Mouse (Mus musculus) liver, embryonic 13.5 days (tissue): ENCODE results near the gene Fosl2. TPM values are rescaled to one million over a fixed set of nuclear protein-coding genes. Genes with fewer than 3 reads are reported as not detected.

ENCODE experiments used
- ATAC-seq: fragments of 200-750 bp; cut with Nextera tagmentation; 2 replicates; pipeline ENCODE4 v1.8.0; 2017; ENCODE audit warnings: low read depth, mild to moderate bottlenecking, moderate number of reproducible peaks, moderate library complexity
- DNase-seq: peaks from one replicate; pipeline ENCODE4 v3.0.0; 2022
- H3K27ac ChIP-seq: fragments of 300-500 bp; sonication (generic); 2 replicates; pipeline ENCODE4 v1.5.1; 2015; ENCODE audit warnings: moderate library complexity, mild to moderate bottlenecking, inconsistent platforms
- H3K27me3 ChIP-seq: fragments of 300-500 bp; sonication (generic); 2 replicates; pipeline ENCODE4 v1.6.1; 2015; ENCODE audit warnings: mild to moderate bottlenecking, inconsistent platforms
- H3K36me3 ChIP-seq: fragments of 300-500 bp; sonication (generic); 2 replicates; pipeline ENCODE4 v1.6.1; 2015; ENCODE audit warnings: mild to moderate bottlenecking, inconsistent platforms
- H3K4me1 ChIP-seq: fragments of 300-500 bp; sonication (generic); replicated peaks from 2 replicates; pipeline ENCODE4 v1.6.1; 2015; ENCODE audit warnings: inconsistent platforms
- H3K4me2 ChIP-seq: fragments of 300-500 bp; sonication (generic); 2 replicates; pipeline ENCODE4 v1.6.1; 2015; ENCODE audit warnings: inconsistent platforms, mild to moderate bottlenecking, moderate library complexity
- H3K4me3 ChIP-seq: fragments of 300-500 bp; sonication (generic); replicated peaks from 2 replicates; pipeline ENCODE4 v1.5.1; 2015; ENCODE audit warnings: mild to moderate bottlenecking, inconsistent platforms
- H3K9ac ChIP-seq: fragments of 300-500 bp; sonication (generic); 2 replicates; pipeline ENCODE4 v1.6.1; 2015; ENCODE audit warnings: mild to moderate bottlenecking, inconsistent platforms
- H3K9me3 ChIP-seq: fragments of 300-500 bp; sonication (generic); replicated peaks from 2 replicates; pipeline ENCODE4 v1.6.1; 2016; ENCODE audit warnings: inconsistent platforms
- WGBS: fragments of 180-500 bp; shearing (Covaris S2); methylation state at CpG from one replicate; pipeline ENCODE4 v1.1.7; 2015; ENCODE audit not compliant: insufficient replicate concordance; 5-methylcytosine and 5-hydroxymethylcytosine counted together
- polyA plus RNA-seq: library from polyadenylated mRNA; unstranded; fragments of >200 nt; fragmentation: Nextera tagmentation; extraction: Ambion mirVana; gene quantifications from 2 replicates; pipeline ENCODE4 v1.2.1, GENCODE M21; 2015

Gene Fosl2
- polyA plus RNA-seq, 1 experiment from 2014 or later: 0.35 TPM

DNA sequence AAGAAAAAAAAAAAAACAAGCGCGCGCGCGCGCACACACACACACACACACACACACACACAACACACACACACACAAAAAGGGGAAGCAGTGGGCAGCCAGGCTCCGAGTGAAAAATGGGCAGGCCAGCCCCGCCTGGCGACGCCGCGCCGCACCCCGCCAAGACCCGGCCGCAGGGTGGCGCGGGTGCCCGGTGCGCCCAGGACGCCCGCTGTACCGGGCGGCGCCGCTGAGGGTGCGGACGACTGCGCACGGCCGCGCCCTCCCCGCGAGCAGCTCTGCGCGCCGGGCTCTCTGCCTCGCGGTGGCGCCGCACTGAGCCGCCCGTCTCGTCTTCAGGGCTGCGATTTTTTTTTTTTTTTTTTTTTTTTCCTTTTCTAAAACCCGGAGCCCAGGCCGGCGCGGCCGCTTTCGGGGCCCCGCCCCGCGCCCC, 682 bp upstream of the Fosl2 start:
- peak overlapping the region; percentile 27; the same call in 1 of the 2 replicates for H3K9ac ChIP-seq
- no peaks in the 10 kb centered on the region for H3K36me3 ChIP-seq
- H3K27me3 ChIP-seq: peaks cover 91% of the 10 kb centered on the region
- 0% methylated on average over 38 of the region's 54 CpGs for WGBS
- H3K4me3 ChIP-seq: peak overlapping the region; percentile 62
- ATAC-seq: peak; percentile 30
- H3K27ac ChIP-seq: peak overlapping the region; percentile 64
- no peak for DNase-seq
- peak overlapping the region; percentile 71 for H3K4me2 ChIP-seq
- H3K4me1 ChIP-seq: peaks cover 26% of the 10 kb centered on the region
- no peaks in the 10 kb centered on the region for H3K9me3 ChIP-seq

DNA sequence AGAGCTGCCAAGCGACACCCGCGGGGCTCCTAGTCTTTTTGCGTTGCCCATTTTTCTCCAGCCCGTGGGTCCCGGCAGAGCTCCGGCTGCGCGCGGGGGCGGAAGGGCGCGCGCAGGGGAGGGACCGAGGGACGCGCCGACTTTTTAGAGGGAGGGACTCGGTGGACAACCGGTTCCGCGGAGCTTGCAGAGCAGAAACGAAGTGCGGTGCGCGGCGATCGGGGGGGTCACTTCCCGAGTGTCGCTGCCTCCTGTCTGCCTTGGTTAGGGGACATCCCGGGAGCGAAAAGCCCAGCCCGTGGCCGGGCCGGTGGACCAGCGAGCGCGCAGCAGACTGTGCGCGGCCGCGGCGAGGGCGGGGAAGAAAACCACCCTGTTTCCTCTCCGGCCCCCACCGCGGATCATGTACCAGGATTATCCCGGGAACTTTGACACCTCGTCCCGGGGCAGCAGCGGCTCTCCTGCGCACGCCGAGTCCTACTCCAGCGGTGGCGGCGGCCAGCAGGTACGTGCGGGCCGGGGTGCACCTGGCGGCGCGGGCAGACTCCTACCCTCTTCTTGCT, 781 bp downstream of the Fosl2 start:
- peaks cover 77% of the 10 kb centered on the region for H3K27me3 ChIP-seq
- H3K4me2 ChIP-seq: peak overlapping the region; percentile 71
- H3K27ac ChIP-seq: peak overlapping the region; percentile 75
- H3K4me1 ChIP-seq: peaks cover 26% of the 10 kb centered on the region
- under 1% methylated on average over 63 of the region's 63 CpGs for WGBS
- ATAC-seq: no peak
- no peaks in the 10 kb centered on the region for H3K36me3 ChIP-seq
- DNase-seq: no peak
- no peaks in the 10 kb centered on the region for H3K9me3 ChIP-seq
- peak overlapping the region; percentile 69 for H3K9ac ChIP-seq
- H3K4me3 ChIP-seq: peak overlapping the region; percentile 62

DNA sequence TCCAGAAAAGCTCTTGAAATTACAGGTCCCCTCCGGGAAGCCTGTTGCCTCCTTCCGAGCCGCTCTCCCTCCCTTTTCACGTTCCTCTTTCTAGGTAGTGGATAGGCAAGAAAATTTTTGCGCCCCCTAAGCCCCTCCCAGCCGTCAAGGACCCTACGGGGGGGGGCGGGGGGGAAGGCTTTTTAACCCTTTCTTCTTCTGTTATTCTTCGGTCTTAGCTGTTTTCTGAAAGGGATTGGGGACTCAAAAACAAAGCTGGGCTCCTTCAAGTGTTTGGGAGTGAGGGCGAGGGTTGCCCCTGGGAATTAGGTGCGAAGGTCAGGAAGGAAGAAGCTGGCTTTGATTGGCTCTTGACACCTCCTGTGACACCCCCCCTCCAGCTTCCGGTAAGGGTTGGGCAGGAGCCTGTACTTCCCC, 1.5 kb downstream of the Fosl2 start:
- no peak for ATAC-seq
- peak overlapping the region; percentile 69; the same call in 1 of the 2 replicates for H3K9ac ChIP-seq
- H3K4me2 ChIP-seq: peak overlapping the region; percentile 71
- H3K27ac ChIP-seq: peak overlapping the region; percentile 75; the same call in 1 of the 2 replicates
- WGBS: 4% methylated on average over 12 of the region's 12 CpGs
- H3K9me3 ChIP-seq: no peaks in the 10 kb centered on the region
- DNase-seq: no peak
- H3K4me1 ChIP-seq: peaks cover 26% of the 10 kb centered on the region
- H3K4me3 ChIP-seq: peak overlapping the region; percentile 62
- H3K36me3 ChIP-seq: no peaks in the 10 kb centered on the region
- peaks cover 69% of the 10 kb centered on the region for H3K27me3 ChIP-seq

DNA sequence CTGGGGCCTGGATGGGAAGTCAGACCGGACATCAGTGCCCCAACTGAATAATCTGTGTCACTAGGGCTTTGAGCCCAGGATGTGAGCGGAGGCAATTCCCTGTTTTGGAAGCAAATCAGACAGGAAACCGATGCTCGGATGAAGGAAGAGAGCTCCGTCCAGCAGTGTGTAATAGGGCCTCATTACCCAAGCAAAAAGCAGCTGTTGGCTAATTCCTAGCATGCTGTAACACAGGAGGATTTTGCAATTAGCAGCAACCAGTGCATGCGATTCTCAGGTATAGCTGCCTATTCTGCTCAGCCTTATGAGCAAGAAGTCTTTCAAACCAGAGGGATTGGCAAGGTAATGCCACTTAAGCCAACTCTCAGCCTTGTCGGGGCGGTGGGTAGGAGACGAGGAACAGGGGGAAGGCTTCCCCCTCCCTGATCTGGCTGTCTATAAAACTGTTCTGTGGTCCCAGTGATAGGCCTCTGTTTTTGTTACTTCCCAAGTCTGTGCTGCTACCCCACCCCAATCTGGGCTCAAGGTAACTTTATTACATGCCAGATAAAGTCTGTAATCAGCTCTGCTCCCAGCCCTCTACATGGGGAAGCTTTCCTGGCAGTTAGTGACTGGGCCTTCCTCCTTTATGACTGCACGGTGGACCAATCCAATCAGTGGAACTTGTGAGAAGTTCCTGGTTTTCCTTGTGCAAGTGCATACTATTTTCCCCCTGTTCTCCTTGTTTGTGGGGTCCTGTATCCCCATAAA, 3.0 kb downstream of the Fosl2 start:
- no peaks in the 10 kb centered on the region for H3K9me3 ChIP-seq
- DNase-seq (no peak), ATAC-seq (no peak)
- WGBS: 43% methylated on average over 10 of the region's 10 CpGs
- H3K4me1 ChIP-seq: peaks cover 18% of the 10 kb centered on the region
- H3K27ac ChIP-seq: peak overlapping the region; percentile 75
- peak overlapping the region; percentile 62 for H3K4me3 ChIP-seq
- H3K4me2 ChIP-seq: peak overlapping the region; percentile 71
- H3K36me3 ChIP-seq: no peaks in the 10 kb centered on the region
- no peak overlapping the region; the same call in 1 of the 2 replicates for H3K9ac ChIP-seq
- peaks cover 54% of the 10 kb centered on the region for H3K27me3 ChIP-seq

DNA sequence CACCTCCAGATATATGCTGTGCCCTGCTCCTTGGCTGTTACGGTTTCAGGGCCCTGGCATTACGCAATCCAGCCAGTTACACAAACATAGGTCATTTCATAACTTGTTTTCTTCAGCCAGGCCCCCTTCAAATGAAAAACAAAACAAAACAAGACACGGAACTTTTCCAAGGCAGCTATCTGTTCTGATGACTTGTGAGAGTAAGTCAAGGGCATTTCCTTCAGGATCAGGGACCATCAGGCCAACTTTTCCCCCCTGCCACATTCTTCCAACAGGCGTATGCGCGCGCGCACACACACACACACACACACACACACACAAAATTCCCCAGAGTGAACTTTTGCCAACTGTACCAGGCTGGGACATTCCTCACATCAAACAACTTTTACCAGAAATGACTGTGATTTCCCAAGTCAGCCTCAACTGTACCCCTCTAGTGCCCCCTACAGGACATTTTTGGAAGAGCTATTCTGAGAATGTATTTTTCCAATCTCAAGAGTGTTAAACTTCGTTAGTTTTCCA, 4.0 kb downstream of the Fosl2 start:
- ATAC-seq (no peak), DNase-seq (peak; percentile 6)
- H3K36me3 ChIP-seq: no peaks in the 10 kb centered on the region
- H3K4me2 ChIP-seq: peak overlapping the region; percentile 71; the same call in 1 of the 2 replicates
- no peak overlapping the region for H3K27ac ChIP-seq
- H3K27me3 ChIP-seq: peaks cover 45% of the 10 kb centered on the region
- peaks cover 9% of the 10 kb centered on the region; the same call in 1 of the 2 replicates for H3K4me1 ChIP-seq
- no peak overlapping the region for H3K9ac ChIP-seq
- 46% methylated on average over 9 of the region's 9 CpGs for WGBS
- H3K9me3 ChIP-seq: no peaks in the 10 kb centered on the region
- H3K4me3 ChIP-seq: no peak overlapping the region

DNA sequence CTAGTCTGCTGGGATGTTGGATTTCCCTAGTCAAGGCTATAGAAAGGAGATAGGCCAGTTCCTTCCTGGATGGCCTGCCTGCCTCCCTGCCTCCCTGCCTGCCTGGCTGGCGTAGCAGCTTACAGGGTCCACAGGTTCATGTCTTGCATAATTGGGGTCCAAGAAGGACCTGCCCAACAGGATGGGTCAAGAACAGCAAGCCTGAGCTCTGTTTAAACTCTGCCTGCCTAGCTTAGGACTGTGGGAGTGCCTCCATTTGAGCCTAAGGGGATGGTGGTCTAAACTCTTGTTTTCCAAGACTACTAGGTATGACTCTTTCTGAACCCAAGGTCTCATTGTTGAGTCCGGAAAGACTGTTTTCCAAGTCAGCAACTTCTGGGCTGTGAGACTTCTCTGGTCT, 6.3 kb downstream of the Fosl2 start:
- DNase-seq: no peak
- WGBS: 63% methylated on average over 2 of the region's 2 CpGs
- no peak overlapping the region for H3K9ac ChIP-seq
- peaks cover 6% of the 10 kb centered on the region; the same call in 1 of the 2 replicates for H3K4me1 ChIP-seq
- no peaks in the 10 kb centered on the region for H3K36me3 ChIP-seq
- H3K9me3 ChIP-seq: no peaks in the 10 kb centered on the region
- H3K4me2 ChIP-seq: no peak overlapping the region
- H3K27ac ChIP-seq: no peak overlapping the region
- H3K4me3 ChIP-seq: no peak overlapping the region
- peaks cover 21% of the 10 kb centered on the region for H3K27me3 ChIP-seq
- no peak for ATAC-seq

DNA sequence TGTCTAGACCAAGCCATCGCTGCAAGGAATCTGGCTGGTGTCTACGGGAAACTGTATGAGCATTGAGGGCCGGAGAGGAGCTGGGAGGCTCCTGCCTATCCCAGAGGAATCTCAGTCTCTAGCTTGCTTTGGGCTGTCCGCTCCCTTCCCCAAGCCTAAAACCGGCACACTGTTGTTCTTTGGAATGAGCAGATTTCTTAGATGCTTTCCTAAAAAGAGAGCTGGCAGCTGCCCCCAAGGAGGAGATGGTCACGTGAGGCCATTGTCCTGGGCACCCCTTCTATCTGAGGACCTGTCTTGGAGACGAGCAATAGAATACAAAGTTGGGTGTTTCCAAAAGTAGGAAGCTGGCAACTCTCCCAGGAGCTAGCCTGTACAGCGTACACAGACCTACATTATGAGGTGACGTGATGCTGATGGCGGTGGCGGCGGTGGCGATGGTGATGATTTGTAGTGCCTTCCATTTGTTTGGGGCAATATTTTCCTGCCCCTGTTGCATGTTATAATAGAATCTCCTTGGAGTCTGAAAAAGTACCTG, 7.9 kb downstream of the Fosl2 start:
- no peak for DNase-seq

DNA sequence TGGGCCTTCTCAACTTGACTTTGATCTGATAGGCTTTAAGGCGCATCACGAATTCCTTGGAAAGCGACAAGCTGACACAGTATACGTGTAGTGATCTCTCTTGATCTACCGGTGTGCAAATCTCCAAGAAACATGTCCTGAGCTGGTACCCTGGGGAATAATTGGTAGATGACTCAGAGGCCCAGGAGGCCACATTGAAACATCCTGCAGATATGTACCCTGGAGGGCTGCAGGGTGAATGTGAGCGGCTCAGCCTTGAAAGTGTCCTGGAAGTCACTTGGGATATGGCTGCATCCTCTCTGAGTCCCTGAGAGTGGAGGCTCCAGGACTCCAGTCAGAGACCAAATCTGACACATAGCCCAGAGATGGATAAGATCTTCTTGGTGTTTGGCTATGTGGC, 10.7 kb downstream of the Fosl2 start:
- Histone ChIP-seq H3K27ac (no peak overlapping the region), H3K36me3 (0 out of 2 replicates have a peak, but pooled peaks cover 3% of the 10 kb centered on the region), H3K4me1 (no peaks in the 10 kb centered on the region; the same call in 1 of the 2 replicates), H3K9ac (no peak overlapping the region), H3K4me3 (no peak overlapping the region), H3K4me2 (no peak overlapping the region), H3K27me3 (no peaks in the 10 kb centered on the region), H3K9me3 (no peaks in the 10 kb centered on the region)
- DNase-seq (no peak), ATAC-seq (no peak)
- WGBS: 73% methylated on average over 6 of the region's 6 CpGs

More for the DNA sequence above, 7.9 kb downstream of the Fosl2 start:
- H3K4me1 ChIP-seq: no peaks in the 10 kb centered on the region; the same call in 1 of the 2 replicates
- H3K4me2 ChIP-seq: no peak overlapping the region
- no peak overlapping the region for H3K9ac ChIP-seq
- 0 out of 2 replicates have a peak, but pooled peaks cover 3% of the 10 kb centered on the region for H3K36me3 ChIP-seq
- 75% methylated on average over 13 of the region's 13 CpGs for WGBS
- no peaks in the 10 kb centered on the region for H3K9me3 ChIP-seq
- no peak overlapping the region for H3K4me3 ChIP-seq
- peaks cover 5% of the 10 kb centered on the region for H3K27me3 ChIP-seq
- H3K27ac ChIP-seq: no peak overlapping the region
- ATAC-seq: no peak

DNA sequence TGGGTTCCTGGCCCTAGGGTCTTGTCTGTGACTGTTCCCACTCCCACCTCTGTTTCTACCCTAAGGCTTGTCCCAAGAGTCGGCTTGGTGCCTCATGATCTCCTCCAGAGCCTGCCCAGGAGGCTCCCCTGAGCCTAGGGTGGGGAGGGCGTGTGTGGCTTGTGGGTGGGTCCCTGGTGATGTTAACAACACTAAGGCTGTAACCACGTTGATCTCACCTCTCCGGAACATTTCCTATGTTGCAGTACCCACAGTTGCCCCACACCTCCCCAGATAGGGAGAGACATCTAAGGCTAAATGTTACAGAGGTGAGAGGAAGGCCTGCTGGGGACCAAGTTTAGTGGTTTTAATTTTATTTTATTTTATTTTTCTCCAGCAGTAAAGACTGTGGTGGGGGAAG, 13.0 kb downstream of the Fosl2 start:
- Histone ChIP-seq H3K4me3 (no peak overlapping the region), H3K27ac (no peak overlapping the region), H3K9me3 (no peaks in the 10 kb centered on the region), H3K27me3 (no peaks in the 10 kb centered on the region), H3K4me1 (no peaks in the 10 kb centered on the region), H3K9ac (no peak overlapping the region), H3K4me2 (no peak overlapping the region), H3K36me3 (peaks cover 9% of the 10 kb centered on the region; the same call in 1 of the 2 replicates)
- ATAC-seq (no peak), DNase-seq (no peak)
- 43% methylated on average over 4 of the region's 4 CpGs for WGBS

DNA sequence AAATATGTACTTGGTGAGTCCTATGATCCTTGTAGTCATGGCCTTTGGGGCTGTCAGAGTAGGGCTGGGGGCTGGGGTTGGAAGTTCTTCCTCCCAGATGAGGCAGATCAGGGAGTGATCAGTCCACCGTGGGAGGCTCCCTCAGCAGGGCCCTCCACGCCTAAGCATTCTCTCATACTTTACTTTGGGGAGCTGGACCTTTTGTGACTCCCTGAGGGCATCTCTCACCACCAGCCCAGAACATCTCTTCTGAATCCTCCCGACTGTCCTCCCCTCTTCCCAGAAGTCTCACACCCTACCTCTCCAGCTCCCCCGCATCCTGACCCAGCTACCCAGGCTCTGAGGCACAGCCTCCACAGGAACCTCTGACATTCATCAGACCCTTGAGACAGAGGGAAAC, 15.6 kb downstream of the Fosl2 start:
- Histone ChIP-seq H3K4me3 (no peak overlapping the region), H3K9ac (no peak overlapping the region), H3K27ac (no peak overlapping the region), H3K27me3 (no peaks in the 10 kb centered on the region), H3K4me1 (no peaks in the 10 kb centered on the region), H3K4me2 (no peak overlapping the region), H3K9me3 (no peaks in the 10 kb centered on the region), H3K36me3 (peaks cover 9% of the 10 kb centered on the region; the same call in 1 of the 2 replicates)
- WGBS: 50% methylated on average over 4 of the region's 4 CpGs
- DNase-seq: no peak
- no peak for ATAC-seq

DNA sequence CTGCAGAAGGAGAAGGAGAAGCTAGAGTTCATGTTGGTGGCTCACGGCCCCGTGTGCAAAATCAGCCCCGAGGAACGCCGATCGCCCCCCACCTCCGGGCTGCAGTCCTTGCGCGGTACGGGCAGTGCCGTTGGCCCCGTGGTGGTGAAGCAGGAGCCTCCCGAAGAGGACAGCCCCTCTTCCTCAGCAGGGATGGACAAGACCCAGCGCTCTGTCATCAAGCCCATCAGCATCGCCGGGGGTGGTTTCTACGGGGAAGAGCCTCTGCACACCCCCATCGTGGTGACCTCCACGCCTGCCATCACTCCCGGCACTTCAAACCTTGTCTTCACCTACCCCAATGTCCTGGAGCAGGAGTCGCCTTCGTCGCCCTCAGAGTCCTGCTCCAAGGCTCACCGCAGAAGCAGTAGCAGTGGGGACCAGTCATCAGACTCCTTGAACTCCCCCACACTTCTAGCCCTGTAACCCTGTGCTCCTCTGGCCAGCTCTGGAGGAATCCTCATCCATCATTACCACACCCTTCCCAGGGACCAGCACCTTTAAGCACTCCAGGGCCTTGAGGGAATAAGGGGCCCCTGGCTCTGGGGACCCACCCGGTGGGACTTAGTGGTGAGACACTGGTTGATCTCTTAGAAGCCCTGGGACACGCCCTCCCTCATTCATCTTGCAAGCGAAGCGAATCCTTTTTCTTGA, 17.3 kb downstream of the Fosl2 start:
- H3K27ac ChIP-seq: no peak overlapping the region
- DNase-seq (no peak), ATAC-seq (no peak)
- H3K4me1 ChIP-seq: no peaks in the 10 kb centered on the region
- H3K9me3 ChIP-seq: no peaks in the 10 kb centered on the region
- no peak overlapping the region for H3K9ac ChIP-seq
- H3K4me2 ChIP-seq: no peak overlapping the region
- H3K4me3 ChIP-seq: no peak overlapping the region
- 76% methylated on average over 28 of the region's 28 CpGs for WGBS
- no peaks in the 10 kb centered on the region for H3K27me3 ChIP-seq
- H3K36me3 ChIP-seq: peaks cover 6% of the 10 kb centered on the region; the same call in 1 of the 2 replicates
